Mouse (Mus musculus): ENCODE measurements around the gene Yif1a.

The Yif1a gene

GRCm38 (mm10) chr19:5060365-5061330 is 27.7 kb upstream of the Yif1a start:
- peak in 1 of 2 experiments; percentile 42 for DNase-seq

DNA sequence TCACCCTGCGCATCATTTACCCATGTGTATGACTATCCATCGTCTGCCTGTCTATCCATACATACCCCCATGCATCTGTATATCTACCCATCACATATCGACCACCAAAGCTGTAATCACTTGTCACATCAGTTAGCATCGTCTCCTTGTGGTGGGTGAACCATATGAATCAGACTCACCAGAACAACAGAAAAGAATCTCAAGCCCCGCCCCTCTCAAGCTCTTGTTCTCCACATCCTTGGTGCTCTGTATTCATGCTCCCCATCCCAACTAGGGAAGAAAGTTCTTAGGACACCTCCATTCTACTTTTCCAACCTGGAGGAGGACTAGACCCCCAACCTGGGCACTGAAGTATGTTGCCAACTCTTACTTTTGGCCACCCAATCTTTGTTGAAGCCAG is 26.3 kb upstream of the Yif1a start:
- DNase-seq: no peak

DNA sequence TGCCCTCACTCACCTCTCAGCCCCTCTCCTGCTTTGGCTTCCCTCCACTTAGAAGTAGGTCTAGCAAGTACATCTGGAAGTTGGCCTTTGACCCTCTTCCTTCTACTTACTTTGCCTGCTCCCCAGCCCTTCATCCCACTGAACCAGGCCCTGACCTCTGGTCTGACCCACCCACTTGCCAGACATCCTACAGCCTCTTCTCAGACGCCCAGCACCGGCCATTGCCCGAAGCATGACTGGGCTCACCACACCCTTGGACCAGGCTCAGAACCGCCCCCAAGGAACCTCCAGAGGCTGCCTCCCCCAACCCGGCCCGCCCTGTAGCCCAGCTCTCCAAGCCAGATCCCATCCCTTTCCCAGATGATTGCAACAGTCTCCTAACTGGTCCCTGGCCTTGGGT is 25.9 kb upstream of the Yif1a start:
- DNase-seq: peak in 1 of 2 experiments; percentile 42

GRCm38 (mm10) chr19:5065104-5065503 is 23.2 kb upstream of the Yif1a start:
- peak in 1 of 2 experiments; percentile 37 for DNase-seq

GRCm38 (mm10) chr19:5067040-5067799 is 21.1 kb upstream of the Yif1a start:
- DNase-seq: no peak

- peak; percentile 49 to 59 for DNase-seq
Observed at GRCm38 (mm10) chr19:5067867-5068569, 20.3 kb upstream of the Yif1a start, which contains the start of gene Cd248. Gene Cd248, plus strand, starts transcription at chr19:5068078.

DNA sequence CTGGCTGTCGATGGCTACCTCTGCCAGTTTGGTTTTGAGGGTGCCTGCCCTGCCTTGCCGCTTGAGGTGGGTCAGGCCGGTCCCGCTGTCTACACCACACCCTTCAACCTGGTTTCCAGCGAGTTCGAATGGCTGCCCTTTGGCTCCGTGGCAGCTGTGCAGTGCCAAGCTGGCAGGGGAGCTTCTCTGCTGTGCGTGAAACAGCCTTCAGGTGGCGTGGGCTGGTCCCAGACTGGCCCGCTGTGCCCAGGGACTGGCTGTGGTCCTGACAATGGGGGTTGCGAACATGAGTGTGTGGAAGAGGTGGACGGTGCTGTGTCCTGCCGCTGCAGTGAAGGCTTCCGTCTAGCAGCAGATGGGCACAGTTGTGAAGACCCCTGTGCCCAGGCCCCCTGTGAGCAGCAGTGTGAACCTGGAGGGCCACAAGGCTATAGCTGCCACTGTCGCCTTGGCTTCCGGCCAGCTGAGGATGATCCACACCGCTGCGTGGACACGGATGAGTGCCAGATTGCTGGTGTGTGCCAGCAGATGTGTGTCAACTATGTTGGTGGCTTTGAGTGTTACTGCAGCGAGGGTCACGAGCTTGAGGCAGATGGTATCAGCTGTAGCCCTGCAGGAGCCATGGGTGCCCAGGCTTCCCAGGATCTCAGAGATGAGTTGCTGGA is 19.6 kb upstream of the Yif1a start:
- DNase-seq: no peak

GRCm38 (mm10) chr19:5069486-5069885 is 18.9 kb upstream of the Yif1a start:
- DNase-seq: no peak

- DNase-seq: no peak
Observed at GRCm38 (mm10) chr19:5069978-5070377, 18.4 kb upstream of the Yif1a start.

DNA sequence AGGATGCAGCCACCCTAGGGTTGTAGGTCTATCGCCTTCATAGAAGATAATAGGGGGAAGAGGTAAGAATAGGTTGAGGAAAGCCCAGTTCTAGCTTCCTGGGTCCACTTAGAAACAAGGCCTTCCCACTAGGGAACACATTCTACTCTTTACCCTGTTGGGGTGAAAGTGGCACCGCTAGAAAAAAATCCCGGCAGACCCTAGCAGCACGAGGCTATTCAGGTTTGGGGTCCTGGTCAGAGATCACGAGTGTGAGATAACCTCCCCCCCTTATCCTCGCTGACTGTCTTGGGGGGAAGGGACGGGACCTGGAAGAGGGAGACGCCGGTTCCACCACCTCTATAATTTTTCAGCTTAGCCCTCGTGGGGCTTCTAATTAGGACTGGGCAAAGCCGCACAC is 17.3 kb upstream of the Yif1a start:
- no peak for DNase-seq

GRCm38 (mm10) chr19:5071545-5072369 is 16.6 kb upstream of the Yif1a start:
- DNase-seq: peak; percentile 84 to 87

- peak in 1 of 2 experiments; percentile 39 for DNase-seq
Observed at GRCm38 (mm10) chr19:5072389-5073019, 15.8 kb upstream of the Yif1a start.

DNA sequence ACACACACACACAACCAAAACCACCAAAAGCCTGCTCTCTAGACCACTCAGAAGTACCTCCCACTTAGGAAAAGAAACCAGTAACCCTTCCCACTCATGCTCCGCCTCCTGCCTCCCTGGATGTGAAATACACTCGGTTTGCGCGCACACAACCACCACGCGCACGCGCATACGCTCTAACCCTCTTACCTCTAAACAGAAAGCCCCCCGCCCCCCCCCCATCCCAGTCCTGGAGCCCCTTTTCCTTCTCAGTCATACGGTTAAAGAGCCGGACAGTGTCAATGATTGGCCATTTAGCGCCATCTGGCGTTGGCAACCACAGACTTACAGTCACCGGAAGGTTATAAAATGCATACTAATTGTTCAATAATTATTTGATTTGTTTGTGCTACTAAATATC is 15.3 kb upstream of the Yif1a start:
- DNase-seq: peak; percentile 44 to 52

GRCm38 (mm10) chr19:5073518-5073917 is 14.8 kb upstream of the Yif1a start:
- DNase-seq: no peak

- no peak for DNase-seq
Observed at GRCm38 (mm10) chr19:5079279-5079678, 9.1 kb upstream of the Yif1a start.

- no peak for DNase-seq
Observed at GRCm38 (mm10) chr19:5082005-5082404, 6.3 kb upstream of the Yif1a start.

DNA sequence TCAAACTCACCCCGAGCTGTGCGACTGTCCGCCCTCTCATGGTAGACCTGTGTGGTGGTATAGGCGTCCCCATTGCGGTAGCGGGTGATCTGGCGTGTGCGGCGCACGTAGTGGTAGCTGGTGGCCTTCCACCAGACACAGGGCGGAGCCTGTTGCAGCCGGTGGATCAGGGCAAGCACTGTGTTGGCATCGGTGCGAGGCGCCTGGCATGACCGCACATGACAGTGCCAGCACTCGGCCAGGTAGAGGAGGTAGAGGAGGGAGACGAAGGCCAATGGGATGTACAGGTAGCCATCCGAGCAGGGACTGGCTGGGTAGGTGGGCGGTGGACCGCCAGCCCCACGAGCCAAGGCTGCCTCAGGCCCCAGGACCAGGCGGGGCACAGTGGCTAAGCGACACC is 5.7 kb upstream of the Yif1a start:
- no peak for DNase-seq

GRCm38 (mm10) chr19:5083961-5084833 is 4.1 kb upstream of the Yif1a start:
- DNase-seq: no peak

DNA sequence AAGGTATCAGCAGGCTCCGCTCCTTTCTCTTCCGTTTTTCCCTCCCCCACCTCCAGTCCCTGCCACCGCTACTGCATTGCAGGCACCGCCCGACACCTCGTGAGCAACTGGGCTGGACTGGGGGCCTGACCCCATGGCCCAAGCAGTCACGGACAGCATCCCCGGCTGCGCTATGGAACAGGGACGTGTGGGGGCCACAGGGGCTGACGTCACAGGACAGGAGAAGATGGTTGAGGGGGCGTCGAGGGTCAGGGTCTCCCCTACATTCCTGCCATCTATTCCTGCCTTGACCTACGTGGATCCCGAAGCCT is 3.5 kb upstream of the Yif1a start:
- DNase-seq: no peak

All from lung, adult 18-20 months (tissue).